Mouse (Mus musculus): ENCODE measurements at regions not wholly inside any gene's neighbourhood (a gene's known extent, or its start where the extent isn't known, plus 50 kb on each side); places are given as distances from the start of the nearest gene placed in this dataset.

- no peak for DNase-seq
These were observed 93.8 kb upstream of the Wdpcp start for GRCm38 (mm10) chr11:21478191-21478590.

- DNase-seq: no peak
These were observed 99.7 kb upstream of the Ugp2 start for GRCm38 (mm10) chr11:21470711-21471110.

GRCm38 (mm10) chr11:21468465-21468864 lies 97.5 kb upstream of the Ugp2 start:
- peak; percentile 18 to 35 for DNase-seq

- DNase-seq: no peak
These were observed 89.0 kb upstream of the Ugp2 start for GRCm38 (mm10) chr11:21460011-21460410.

GRCm38 (mm10) chr11:21453308-21454106 lies 82.5 kb upstream of the Ugp2 start:
- peak; percentile 49 to 56 for DNase-seq

GRCm38 (mm10) chr11:21433726-21434125 lies 62.7 kb upstream of the Ugp2 start:
- peak; percentile 20 to 38 for DNase-seq

- DNase-seq: no peak
These were observed 59.0 kb upstream of the Ugp2 start for GRCm38 (mm10) chr11:21430021-21430420.

- DNase-seq: peak; percentile 55 to 70
These were observed 57.7 kb upstream of the Ugp2 start for GRCm38 (mm10) chr11:21428749-21429148.

GRCm38 (mm10) chr11:21428013-21428317 lies 57.0 kb upstream of the Ugp2 start:
- no peak for DNase-seq

GRCm38 (mm10) chr11:21427291-21428012 lies 56.5 kb upstream of the Ugp2 start:
- peak; percentile 26 to 81 for DNase-seq

- DNase-seq: peak; percentile 38 to 58
These were observed 54.6 kb upstream of the Ugp2 start for GRCm38 (mm10) chr11:21425480-21426101.

- DNase-seq: no peak
These were observed 53.3 kb upstream of the Ugp2 start for GRCm38 (mm10) chr11:21424345-21424744.

GRCm38 (mm10) chr11:21422281-21422878 lies 51.4 kb upstream of the Ugp2 start:
- DNase-seq: peak in 1 of 2 experiments; percentile 38

All from kidney, postnatal 36 days (tissue).